Mouse (Mus musculus): ENCODE data around the gene Podxl2. TPM values are rescaled to one million over a fixed set of nuclear protein-coding genes. Genes with fewer than 3 reads are reported as not detected.

The Podxl2 gene
- polyA plus RNA-seq, 1 experiment: 35.8 TPM

- 78% methylated on average over 7 of the region's 7 CpGs for WGBS
- H3K4me1 ChIP-seq (ENCODE audit: control insufficient read depth, insufficient read depth, low read length): peaks cover 13% of the 10 kb centered on the region
- TF ChIP-seq CTCF (IDR thresholded peaks at IDR 0.05; ENCODE audit: insufficient read depth, low read length) (no peak), POLR2A (IDR thresholded peaks at IDR 0.05; ENCODE audit: borderline replicate concordance, extremely low read depth, low read depth, low read length) (no peak)
- DNase-seq: no peak
- H3K4me3 ChIP-seq (replicated peaks; ENCODE audit: extremely low read depth, low read depth, low read length): no peak overlapping the region
Measured at GRCm38 (mm10) chr6:88800191-88800590, 74.7 kb downstream of the Podxl2 start.

- Histone ChIP-seq H3K4me1 (ENCODE audit: control insufficient read depth, insufficient read depth, low read length) (0 out of 2 replicates have a peak, but pooled peaks cover 3% of the 10 kb centered on the region), H3K4me3 (replicated peaks; ENCODE audit: extremely low read depth, low read depth, low read length) (no peak overlapping the region)
- TF ChIP-seq POLR2A (IDR thresholded peaks at IDR 0.05; ENCODE audit: borderline replicate concordance, extremely low read depth, low read depth, low read length) (no peak), CTCF (IDR thresholded peaks at IDR 0.05; ENCODE audit: insufficient read depth, low read length) (no peak)
- DNase-seq: no peak
- 40% methylated on average over 14 of the region's 14 CpGs for WGBS
Measured at GRCm38 (mm10) chr6:88794561-88794971, 80.3 kb downstream of the Podxl2 start.

GRCm38 (mm10) chr6:88793872-88794271, 81.0 kb downstream of the Podxl2 start:
- H3K4me1 ChIP-seq (ENCODE audit: control insufficient read depth, insufficient read depth, low read length): 0 out of 2 replicates have a peak, but pooled peaks cover 3% of the 10 kb centered on the region
- TF ChIP-seq CTCF (IDR thresholded peaks at IDR 0.05; ENCODE audit: insufficient read depth, low read length) (no peak), POLR2A (IDR thresholded peaks at IDR 0.05; ENCODE audit: borderline replicate concordance, extremely low read depth, low read depth, low read length) (no peak)

GRCm38 (mm10) chr6:88793243-88793642, 81.6 kb downstream of the Podxl2 start:
- Histone ChIP-seq H3K4me1 (ENCODE audit: control insufficient read depth, insufficient read depth, low read length) (0 out of 2 replicates have a peak, but pooled peaks cover 3% of the 10 kb centered on the region), H3K4me3 (replicated peaks; ENCODE audit: extremely low read depth, low read depth, low read length) (no peak overlapping the region)
- TF ChIP-seq POLR2A (IDR thresholded peaks at IDR 0.05; ENCODE audit: borderline replicate concordance, extremely low read depth, low read depth, low read length) (no peak), CTCF (IDR thresholded peaks at IDR 0.05; ENCODE audit: insufficient read depth, low read length) (no peak)
- 58% methylated on average over 2 of the region's 2 CpGs for WGBS
- no peak for DNase-seq

More at GRCm38 (mm10) chr6:88793872-88794271, 81.0 kb downstream of the Podxl2 start:
- no peak for DNase-seq
- H3K4me3 ChIP-seq (replicated peaks; ENCODE audit: extremely low read depth, low read depth, low read length): no peak overlapping the region
- 88% methylated on average over 13 of the region's 13 CpGs for WGBS

Other genes starting within 250 kb of the Podxl2 start
- gene Kbtbd12, start 237.1 kb downstream of the Podxl2 start, polyA plus RNA-seq (2012; rRNA removed): 0.16 and 1.8 TPM in 2 replicates
- gene Mgll, start 150.6 kb downstream of the Podxl2 start, polyA plus RNA-seq (2012; rRNA removed): 110 and 128 TPM in 2 replicates
- gene Abtb1, start 33.1 kb downstream of the Podxl2 start, polyA plus RNA-seq (2012; rRNA removed): 80.0 and 90.8 TPM in 2 replicates
- gene Mcm2, start 23.7 kb upstream of the Podxl2 start, polyA plus RNA-seq (2012; rRNA removed): 11.1 and 12.6 TPM in 2 replicates
- gene Tpra1, start 27.2 kb upstream of the Podxl2 start, polyA plus RNA-seq (2012; rRNA removed): 176 and 184 TPM in 2 replicates

All from lung, adult 2 months (tissue).